Mouse (Mus musculus): ENCODE results near the gene 2010315B03Rik.
A peak's percentile ranks its signal among the peaks of the same experiment; 100 is the strongest.

Gene 2010315B03Rik

GRCm38 (mm10) chr9:124312171-124313142 is at the start of gene 2010315B03Rik:
Gene 2010315B03Rik, minus strand, starts transcription at chr9:124312696.
- peak; percentile 91 for DNase-seq (ENCODE audit: low read depth, low spot score)

GRCm38 (mm10) chr9:124311502-124311901 is 994 bp downstream of the 2010315B03Rik start:
- DNase-seq (ENCODE audit: low read depth, low spot score), result no peak

DNA sequence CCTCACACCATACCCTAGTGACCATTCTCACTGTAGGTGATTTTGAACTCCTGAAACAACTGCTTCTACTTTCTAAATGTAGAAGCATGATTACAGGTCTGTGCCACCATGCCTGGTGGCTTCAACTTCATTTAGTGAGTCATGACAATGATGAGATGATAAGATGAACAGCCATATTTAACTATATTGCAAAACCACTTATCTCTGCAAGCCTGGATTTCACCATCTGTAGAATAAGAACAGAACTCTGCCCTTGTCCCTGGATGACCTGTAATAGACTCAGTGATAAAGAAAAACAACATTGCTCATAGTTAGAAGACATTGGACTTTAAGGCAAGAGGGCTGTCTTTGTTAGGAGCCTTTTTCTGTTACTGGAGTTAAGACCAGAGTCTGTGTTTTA is 24.2 kb downstream of the 2010315B03Rik start:
- DNase-seq (ENCODE audit: low read depth, low spot score), result no peak

- DNase-seq (ENCODE audit: low read depth, low spot score), result peak; percentile 92
Measured at GRCm38 (mm10) chr9:124281912-124282686, 30.4 kb downstream of the 2010315B03Rik start.

- DNase-seq (ENCODE audit: low read depth, low spot score), result peak; percentile 76
Measured at GRCm38 (mm10) chr9:124281448-124281791, 31.1 kb downstream of the 2010315B03Rik start.

DNA sequence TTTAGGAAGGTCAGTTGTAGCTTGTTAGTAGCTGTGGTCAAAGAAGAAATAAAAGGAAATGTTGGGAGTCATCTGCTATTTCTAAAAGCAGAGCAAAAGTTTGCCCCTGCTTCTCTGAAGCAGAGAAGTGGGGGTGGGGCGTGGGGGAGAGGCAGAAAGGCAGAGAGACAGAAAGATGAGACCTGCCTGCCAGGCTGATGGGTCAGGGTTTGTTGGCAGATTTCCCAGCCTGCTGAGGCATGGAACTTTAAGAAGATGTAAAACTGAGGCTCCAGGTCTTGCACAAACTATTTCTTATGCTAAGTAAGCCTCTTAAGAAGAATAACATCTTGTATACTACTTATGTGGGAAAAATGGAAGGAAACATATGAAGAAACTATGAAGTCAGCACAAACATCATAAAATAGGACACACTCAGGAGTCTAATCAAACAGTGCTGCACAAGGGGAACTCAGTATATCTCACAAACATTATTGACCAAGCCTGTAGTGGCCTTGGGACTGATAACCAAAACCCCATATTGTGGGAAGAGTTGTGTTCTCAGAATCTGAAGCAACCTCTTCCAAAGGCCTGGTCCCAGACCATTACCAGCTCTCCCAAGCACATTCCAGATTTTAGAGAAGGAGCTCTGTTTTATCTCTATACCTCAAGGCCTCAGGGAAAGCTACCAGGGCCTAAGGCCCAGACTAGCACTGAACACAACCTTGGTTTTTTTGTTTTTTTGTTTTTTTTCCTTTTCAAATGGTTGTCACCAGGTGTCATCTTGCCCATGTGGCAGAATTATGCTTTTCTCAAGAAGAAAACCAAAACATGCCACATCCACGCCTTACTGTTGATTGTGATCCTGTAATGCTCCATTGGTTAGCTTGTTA is 31.7 kb downstream of the 2010315B03Rik start:
- peak; percentile 43 for DNase-seq (ENCODE audit: low read depth, low spot score)

GRCm38 (mm10) chr9:124279300-124279699 is 33.2 kb downstream of the 2010315B03Rik start:
- no peak for DNase-seq (ENCODE audit: low read depth, low spot score)

DNA sequence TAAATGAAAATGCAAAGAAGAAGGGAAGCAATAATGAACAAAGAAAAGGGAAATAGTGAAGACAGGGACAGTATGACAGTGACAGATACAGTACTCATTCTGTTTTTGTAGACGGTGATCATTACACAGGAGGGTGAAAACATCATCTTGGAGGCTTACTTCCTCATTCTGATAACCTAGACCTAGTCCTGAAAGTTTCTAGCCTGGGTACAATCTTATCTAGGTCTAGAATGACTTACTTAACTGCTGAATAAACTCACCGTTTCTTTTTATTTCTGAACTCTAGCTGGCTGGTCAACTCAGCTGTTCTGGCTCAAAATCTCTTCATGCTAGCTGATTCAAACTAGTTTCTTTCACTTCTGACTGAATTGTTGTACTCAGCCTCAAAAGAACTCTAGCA is 37.4 kb downstream of the 2010315B03Rik start:
- DNase-seq (ENCODE audit: low read depth, low spot score), result no peak

DNA sequence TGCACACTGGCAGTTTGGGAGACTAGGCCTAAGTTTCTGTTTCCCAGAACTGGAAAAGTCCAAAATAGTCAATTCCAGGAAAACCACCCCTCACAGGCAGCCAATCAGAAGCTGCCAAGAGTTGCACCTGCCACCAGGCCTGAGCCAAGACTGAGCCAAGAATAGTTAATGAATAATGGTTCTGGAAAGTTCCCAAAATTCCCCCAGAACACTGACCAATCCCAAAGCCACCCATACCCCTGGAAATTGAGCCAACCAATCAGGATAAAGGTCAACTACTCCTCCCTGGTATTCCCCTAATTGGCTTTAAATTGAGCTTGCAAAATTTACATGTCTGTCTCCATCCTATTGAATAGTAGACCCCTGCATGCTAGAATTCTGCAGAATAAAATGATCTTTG is 39.3 kb downstream of the 2010315B03Rik start:
- DNase-seq (ENCODE audit: low read depth, low spot score), result no peak

DNA sequence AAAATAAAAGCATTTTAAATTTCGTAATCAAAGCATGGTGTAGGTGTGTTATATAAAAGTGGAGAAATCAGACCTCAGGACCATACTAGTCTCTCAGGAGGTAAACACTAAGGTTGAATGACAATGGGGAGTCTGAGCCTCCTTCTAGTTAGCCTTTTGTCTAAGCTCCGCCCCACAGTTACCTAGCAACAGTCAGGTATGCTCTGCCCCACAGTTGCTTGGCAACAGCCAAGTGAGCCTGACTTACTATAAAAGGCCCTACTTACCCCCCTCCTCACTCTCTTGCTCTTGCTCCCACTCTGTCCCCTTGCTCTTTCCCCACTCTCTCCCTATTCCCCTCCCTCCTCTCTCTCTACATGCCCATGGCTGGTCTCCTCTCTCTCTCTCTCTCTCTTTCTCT is 44.6 kb downstream of the 2010315B03Rik start:
- DNase-seq (ENCODE audit: low read depth, low spot score), result no peak

- DNase-seq (ENCODE audit: low read depth, low spot score), result no peak
Measured at GRCm38 (mm10) chr9:124267493-124267892, 45.0 kb downstream of the 2010315B03Rik start.

GRCm38 (mm10) chr9:124262987-124263717 is 49.3 kb downstream of the 2010315B03Rik start:
- DNase-seq (ENCODE audit: low read depth, low spot score), result peak; percentile 62

- no peak for DNase-seq (ENCODE audit: low read depth, low spot score)
Measured at GRCm38 (mm10) chr9:124258067-124258556, 54.4 kb downstream of the 2010315B03Rik start.

GRCm38 (mm10) chr9:124257200-124258066 is 55.1 kb downstream of the 2010315B03Rik start:
- DNase-seq (ENCODE audit: low read depth, low spot score), result peak; percentile 73

GRCm38 (mm10) chr9:124256271-124257199 is 56.0 kb downstream of the 2010315B03Rik start:
- DNase-seq (ENCODE audit: low read depth, low spot score), result peak; percentile 38

DNA sequence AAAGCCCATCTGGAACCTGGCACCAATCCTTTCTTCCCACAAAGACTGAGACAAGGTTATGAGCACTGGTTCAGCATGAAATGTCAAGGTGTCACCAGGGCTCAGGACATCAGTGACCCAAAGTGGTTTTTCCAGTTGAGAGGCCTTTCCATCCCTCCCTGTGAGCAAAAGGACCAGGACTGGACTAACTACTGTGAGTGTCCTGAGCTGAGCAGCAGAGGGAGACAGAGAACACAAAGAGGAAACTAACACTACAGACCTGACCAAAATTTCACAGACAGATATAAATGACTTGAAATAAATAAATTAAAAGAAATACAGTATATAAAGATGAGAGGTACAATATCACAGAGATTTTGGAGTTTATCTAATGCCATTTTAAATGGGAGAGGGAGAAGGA is 61.1 kb downstream of the 2010315B03Rik start:
- peak; percentile 48 for DNase-seq (ENCODE audit: low read depth, low spot score)

Measured in 3T3-L1 (cell line).